Mouse (Mus musculus) ovary, postnatal 10 days (tissue): Measurements from ENCODE around the gene Syne3.

ENCODE experiments used
- DNase-seq: peaks from one replicate; pipeline ENCODE4 v3.0.0; 2022; ENCODE audit warnings: low spot score

Gene Syne3

GRCm38 (mm10) chr12:104998541-104998940 lies 11.1 kb downstream of the Syne3 start:
- no peak for DNase-seq

GRCm38 (mm10) chr12:104997641-104998293 lies 11.8 kb downstream of the Syne3 start:
- no peak for DNase-seq

- DNase-seq, result no peak
Measured at GRCm38 (mm10) chr12:104997159-104997558, 12.4 kb downstream of the Syne3 start.

GRCm38 (mm10) chr12:104996012-104996728 lies 13.4 kb downstream of the Syne3 start:
- DNase-seq, result no peak

- no peak for DNase-seq
Measured at GRCm38 (mm10) chr12:104995259-104995876, 14.2 kb downstream of the Syne3 start.

- DNase-seq, result no peak
Measured at GRCm38 (mm10) chr12:104992838-104993237, 16.8 kb downstream of the Syne3 start.

GRCm38 (mm10) chr12:104992123-104992741 lies 17.4 kb downstream of the Syne3 start:
- DNase-seq, result no peak

GRCm38 (mm10) chr12:104990741-104991454 lies 18.7 kb downstream of the Syne3 start:
- DNase-seq, result no peak

GRCm38 (mm10) chr12:104987936-104988335 lies 21.7 kb downstream of the Syne3 start:
- no peak for DNase-seq

- no peak for DNase-seq
Measured at GRCm38 (mm10) chr12:104986781-104987180, 22.8 kb downstream of the Syne3 start.

- DNase-seq, result no peak
Measured at GRCm38 (mm10) chr12:104986001-104986400, 23.6 kb downstream of the Syne3 start.

- no peak for DNase-seq
Measured at GRCm38 (mm10) chr12:104985088-104985487, 24.5 kb downstream of the Syne3 start.

GRCm38 (mm10) chr12:104983476-104983875 lies 26.1 kb downstream of the Syne3 start:
- no peak for DNase-seq

GRCm38 (mm10) chr12:104978943-104979723 lies 30.5 kb downstream of the Syne3 start:
- DNase-seq, result no peak

- no peak for DNase-seq
Measured at GRCm38 (mm10) chr12:104978420-104978819, 31.2 kb downstream of the Syne3 start.

GRCm38 (mm10) chr12:104976903-104977302 lies 32.7 kb downstream of the Syne3 start:
- DNase-seq, result no peak

GRCm38 (mm10) chr12:104976331-104976817 lies 33.2 kb downstream of the Syne3 start:
- DNase-seq, result no peak

GRCm38 (mm10) chr12:104972860-104973259 lies 36.7 kb downstream of the Syne3 start:
- no peak for DNase-seq

GRCm38 (mm10) chr12:104969618-104970017 lies 40.0 kb downstream of the Syne3 start:
- no peak for DNase-seq

GRCm38 (mm10) chr12:104969177-104969576 lies 40.4 kb downstream of the Syne3 start:
- no peak for DNase-seq
